Mouse (Mus musculus) hindbrain, embryonic 13.5 days (tissue): ENCODE data around the gene Stard10. TPM values are rescaled to one million over a fixed set of nuclear protein-coding genes. Genes with fewer than 3 reads are reported as not detected.
A peak's percentile ranks its signal among the peaks of the same experiment; 100 is the strongest.

Source experiments
- ATAC-seq: fragments of 200-750 bp; cut with Nextera tagmentation; 2 replicates; pipeline ENCODE4 v1.8.0; 2017; ENCODE audit warnings: moderate TSS enrichment; ENCODE audit not compliant: low FRiP score
- H3K27ac ChIP-seq: fragments of 300-500 bp; sonication (generic); 2 replicates; pipeline ENCODE4 v1.5.1; 2015; ENCODE audit warnings: inconsistent platforms, mild to moderate bottlenecking, moderate library complexity
- H3K27me3 ChIP-seq: fragments of 300-500 bp; sonication (generic); 2 replicates; pipeline ENCODE4 v1.6.1; 2015; ENCODE audit warnings: mild to moderate bottlenecking, inconsistent platforms
- H3K36me3 ChIP-seq: fragments of 300-500 bp; sonication (generic); 2 replicates; pipeline ENCODE4 v1.6.1; 2015; ENCODE audit warnings: mild to moderate bottlenecking, inconsistent platforms
- H3K4me1 ChIP-seq: fragments of 300-500 bp; sonication (generic); replicated peaks from 2 replicates; pipeline ENCODE4 v1.6.1; 2015; ENCODE audit warnings: inconsistent platforms
- H3K4me2 ChIP-seq: fragments of 300-500 bp; sonication (generic); 2 replicates; pipeline ENCODE4 v1.6.1; 2015; ENCODE audit warnings: inconsistent platforms, mild to moderate bottlenecking, moderate library complexity
- H3K4me3 ChIP-seq: fragments of 300-500 bp; sonication (generic); 2 replicates; pipeline ENCODE4 v1.5.1; 2015; ENCODE audit warnings: mild to moderate bottlenecking, inconsistent platforms
- H3K9ac ChIP-seq: fragments of 300-500 bp; sonication (generic); 2 replicates; pipeline ENCODE4 v1.6.1; 2015; ENCODE audit warnings: mild to moderate bottlenecking, inconsistent platforms
- H3K9me3 ChIP-seq: fragments of 300-500 bp; sonication (generic); 2 replicates; pipeline ENCODE4 v1.6.1; 2016; ENCODE audit warnings: inconsistent platforms
- WGBS: fragments of 180-500 bp; shearing (Covaris S2); methylation state at CpG from one replicate; pipeline ENCODE4 v1.1.7; 2015; 5-methylcytosine and 5-hydroxymethylcytosine counted together
- polyA plus RNA-seq: library from polyadenylated mRNA; unstranded; fragments of >200 nt; fragmentation: Nextera tagmentation; extraction: Ambion mirVana; gene quantifications from 2 replicates; pipeline ENCODE4 v1.2.1, GENCODE M21; 2015

Stard10 gene
- polyA plus RNA-seq, 1 experiment from 2014 or later = 10.0 TPM

GRCm38 (mm10) chr7:101381512-101381911, 64.6 kb downstream of the Stard10 start:
- Histone ChIP-seq H3K4me2 (no peak overlapping the region), H3K27me3 (no peaks in the 10 kb centered on the region), H3K36me3 (no peaks in the 10 kb centered on the region), H3K27ac (no peak overlapping the region), H3K4me3 (no peak overlapping the region), H3K9ac (no peak overlapping the region), H3K9me3 (no peaks in the 10 kb centered on the region), H3K4me1 (peaks cover 31% of the 10 kb centered on the region)
- 86% methylated on average over 6 of the region's 6 CpGs for WGBS
- ATAC-seq = no peak

GRCm38 (mm10) chr7:101382378-101382777, 65.5 kb downstream of the Stard10 start:
- ATAC-seq = no peak
- Histone ChIP-seq H3K4me1 (peaks cover 25% of the 10 kb centered on the region), H3K27me3 (no peaks in the 10 kb centered on the region), H3K9me3 (no peaks in the 10 kb centered on the region), H3K27ac (no peak overlapping the region), H3K9ac (no peak overlapping the region), H3K36me3 (no peaks in the 10 kb centered on the region), H3K4me3 (no peak overlapping the region), H3K4me2 (no peak overlapping the region)
- 66% methylated on average over 8 of the region's 8 CpGs for WGBS

DNA sequence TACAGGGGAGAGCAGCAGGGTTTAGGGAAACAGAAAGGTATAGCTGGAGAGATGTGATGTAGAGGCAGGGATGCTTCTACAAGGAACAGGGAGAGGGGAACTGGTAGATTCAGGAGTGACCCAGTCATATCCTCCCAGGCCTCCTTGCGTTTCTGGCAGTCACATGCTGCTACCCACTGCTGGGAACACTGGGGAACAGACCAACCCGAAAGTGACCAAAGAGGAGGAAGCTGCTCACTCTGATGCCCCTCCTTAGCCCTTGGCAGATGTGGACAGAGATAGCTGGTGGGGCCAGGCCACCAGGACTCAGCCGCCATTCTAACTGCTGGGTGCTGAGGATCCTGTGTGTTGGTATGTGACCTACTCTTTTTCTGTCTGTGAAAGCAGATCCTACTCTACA, 66.9 kb downstream of the Stard10 start:
- Histone ChIP-seq H3K27me3 (no peaks in the 10 kb centered on the region), H3K9ac (no peak overlapping the region), H3K27ac (no peak overlapping the region), H3K4me2 (no peak overlapping the region), H3K36me3 (no peaks in the 10 kb centered on the region), H3K4me1 (0 out of 2 replicates have a peak, but pooled peaks cover 15% of the 10 kb centered on the region), H3K4me3 (no peak overlapping the region), H3K9me3 (no peaks in the 10 kb centered on the region)
- ATAC-seq = no peak
- 81% methylated on average over 3 of the region's 3 CpGs for WGBS

DNA sequence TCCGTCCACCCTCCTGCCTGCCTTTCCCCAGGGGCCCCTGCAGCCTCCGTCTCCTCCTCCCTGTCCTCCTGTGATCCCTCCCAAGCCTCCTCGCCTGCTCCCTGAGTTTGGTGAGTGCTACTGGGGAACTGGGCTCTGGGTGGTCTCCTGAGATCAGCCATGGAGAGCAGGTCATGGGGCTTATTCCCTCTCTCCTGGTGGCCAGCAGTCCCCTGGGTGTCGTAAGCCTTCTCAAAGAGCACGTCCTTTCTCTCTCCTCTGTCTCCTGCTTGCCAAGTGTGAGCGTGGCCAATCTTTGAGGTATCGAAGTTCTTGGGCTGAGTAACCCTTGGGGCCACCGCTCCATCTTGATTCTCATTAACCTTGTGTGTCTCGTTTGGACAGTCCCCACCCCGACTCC, 68.0 kb downstream of the Stard10 start:
- no peak for ATAC-seq
- H3K4me3 ChIP-seq = no peak overlapping the region
- H3K4me1 ChIP-seq = 0 out of 2 replicates have a peak, but pooled peaks cover 15% of the 10 kb centered on the region
- no peaks in the 10 kb centered on the region for H3K9me3 ChIP-seq
- 67% methylated on average over 10 of the region's 10 CpGs for WGBS
- H3K27ac ChIP-seq = no peak overlapping the region
- H3K36me3 ChIP-seq = no peaks in the 10 kb centered on the region
- H3K27me3 ChIP-seq = no peaks in the 10 kb centered on the region
- H3K4me2 ChIP-seq = no peak overlapping the region
- no peak overlapping the region for H3K9ac ChIP-seq

DNA sequence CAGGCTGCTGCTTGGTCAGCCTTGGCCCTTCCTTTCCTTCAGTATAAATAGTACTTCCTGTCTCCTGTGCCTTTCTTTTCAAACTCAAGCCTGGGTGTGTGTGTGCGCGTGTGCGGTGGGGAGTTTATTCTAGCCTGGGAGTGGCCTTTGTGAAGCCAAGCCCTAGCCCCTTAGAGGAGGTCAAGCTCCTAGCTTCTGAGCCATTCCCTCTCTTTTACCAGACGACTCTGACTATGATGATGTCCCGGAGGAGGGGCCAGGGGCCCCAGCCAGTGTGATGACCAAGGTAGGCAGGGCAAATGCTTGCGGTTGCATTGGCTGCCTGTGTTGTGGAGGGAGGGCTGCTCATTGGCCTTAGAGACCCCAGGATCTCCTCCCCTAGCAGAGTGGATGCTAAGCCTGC, 68.4 kb downstream of the Stard10 start:
- Histone ChIP-seq H3K9ac (no peak overlapping the region), H3K9me3 (no peaks in the 10 kb centered on the region), H3K4me1 (0 out of 2 replicates have a peak, but pooled peaks cover 15% of the 10 kb centered on the region), H3K27ac (no peak overlapping the region), H3K4me2 (no peak overlapping the region), H3K4me3 (no peak overlapping the region), H3K27me3 (no peaks in the 10 kb centered on the region), H3K36me3 (no peaks in the 10 kb centered on the region)
- no peak for ATAC-seq
- 47% methylated on average over 6 of the region's 6 CpGs for WGBS

GRCm38 (mm10) chr7:101385866-101386452, 69.1 kb downstream of the Stard10 start:
- 0 out of 2 replicates have a peak, but pooled peaks have one; percentile 25 for ATAC-seq
- no peak overlapping the region for H3K9ac ChIP-seq
- H3K4me1 ChIP-seq = 0 out of 2 replicates have a peak, but pooled peaks cover 19% of the 10 kb centered on the region
- H3K4me2 ChIP-seq = no peak overlapping the region
- H3K27me3 ChIP-seq = no peaks in the 10 kb centered on the region
- H3K27ac ChIP-seq = no peak overlapping the region
- H3K36me3 ChIP-seq = no peaks in the 10 kb centered on the region
- no peaks in the 10 kb centered on the region for H3K9me3 ChIP-seq
- H3K4me3 ChIP-seq = no peak overlapping the region
- WGBS = 61% methylated on average over 10 of the region's 10 CpGs

GRCm38 (mm10) chr7:101389256-101389655, 72.4 kb downstream of the Stard10 start:
- no peak overlapping the region for H3K9ac ChIP-seq
- WGBS = 95% methylated on average over 6 of the region's 6 CpGs
- no peaks in the 10 kb centered on the region for H3K27me3 ChIP-seq
- no peak overlapping the region for H3K27ac ChIP-seq
- no peak overlapping the region for H3K4me3 ChIP-seq
- no peak for ATAC-seq
- no peaks in the 10 kb centered on the region for H3K36me3 ChIP-seq
- H3K4me1 ChIP-seq = peaks cover 31% of the 10 kb centered on the region
- no peaks in the 10 kb centered on the region for H3K9me3 ChIP-seq
- no peak overlapping the region for H3K4me2 ChIP-seq

- H3K27ac ChIP-seq = no peak overlapping the region
- H3K36me3 ChIP-seq = no peaks in the 10 kb centered on the region
- H3K4me1 ChIP-seq = peaks cover 27% of the 10 kb centered on the region
- H3K9me3 ChIP-seq = no peaks in the 10 kb centered on the region
- H3K9ac ChIP-seq = no peak overlapping the region
- H3K27me3 ChIP-seq = no peaks in the 10 kb centered on the region
- H3K4me3 ChIP-seq = no peak overlapping the region
- 81% methylated on average over 4 of the region's 4 CpGs for WGBS
- H3K4me2 ChIP-seq = no peak overlapping the region
- ATAC-seq = no peak
Observed at GRCm38 (mm10) chr7:101391909-101392479, 75.1 kb downstream of the Stard10 start.

DNA sequence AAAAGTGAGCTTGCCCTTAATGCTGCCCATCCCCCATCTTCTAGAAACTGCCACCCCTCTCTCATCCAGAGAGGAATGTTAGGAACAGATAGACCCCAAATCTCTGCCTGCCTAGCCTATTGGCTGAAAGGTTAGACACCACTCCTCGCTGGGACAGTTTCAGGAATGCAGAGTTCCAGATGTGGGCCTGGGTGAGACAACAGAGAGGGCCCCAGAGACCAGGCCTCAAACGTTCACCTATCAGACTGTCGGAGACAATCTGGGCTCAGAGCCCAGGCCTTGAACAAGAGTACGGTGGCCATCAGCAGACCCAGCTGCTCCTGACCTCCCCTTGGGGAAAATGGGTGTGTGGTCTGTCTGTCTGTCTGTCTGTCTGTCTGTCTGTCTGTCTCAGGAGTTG, 76.1 kb downstream of the Stard10 start:
- Histone ChIP-seq H3K4me3 (no peak overlapping the region), H3K27me3 (no peaks in the 10 kb centered on the region), H3K9ac (no peak overlapping the region), H3K4me2 (no peak overlapping the region), H3K36me3 (no peaks in the 10 kb centered on the region), H3K9me3 (no peaks in the 10 kb centered on the region), H3K27ac (peak overlapping the region; percentile 45; the same call in 1 of the 2 replicates), H3K4me1 (peaks cover 27% of the 10 kb centered on the region)
- ATAC-seq = no peak
- WGBS = 60% methylated on average over 4 of the region's 4 CpGs

DNA sequence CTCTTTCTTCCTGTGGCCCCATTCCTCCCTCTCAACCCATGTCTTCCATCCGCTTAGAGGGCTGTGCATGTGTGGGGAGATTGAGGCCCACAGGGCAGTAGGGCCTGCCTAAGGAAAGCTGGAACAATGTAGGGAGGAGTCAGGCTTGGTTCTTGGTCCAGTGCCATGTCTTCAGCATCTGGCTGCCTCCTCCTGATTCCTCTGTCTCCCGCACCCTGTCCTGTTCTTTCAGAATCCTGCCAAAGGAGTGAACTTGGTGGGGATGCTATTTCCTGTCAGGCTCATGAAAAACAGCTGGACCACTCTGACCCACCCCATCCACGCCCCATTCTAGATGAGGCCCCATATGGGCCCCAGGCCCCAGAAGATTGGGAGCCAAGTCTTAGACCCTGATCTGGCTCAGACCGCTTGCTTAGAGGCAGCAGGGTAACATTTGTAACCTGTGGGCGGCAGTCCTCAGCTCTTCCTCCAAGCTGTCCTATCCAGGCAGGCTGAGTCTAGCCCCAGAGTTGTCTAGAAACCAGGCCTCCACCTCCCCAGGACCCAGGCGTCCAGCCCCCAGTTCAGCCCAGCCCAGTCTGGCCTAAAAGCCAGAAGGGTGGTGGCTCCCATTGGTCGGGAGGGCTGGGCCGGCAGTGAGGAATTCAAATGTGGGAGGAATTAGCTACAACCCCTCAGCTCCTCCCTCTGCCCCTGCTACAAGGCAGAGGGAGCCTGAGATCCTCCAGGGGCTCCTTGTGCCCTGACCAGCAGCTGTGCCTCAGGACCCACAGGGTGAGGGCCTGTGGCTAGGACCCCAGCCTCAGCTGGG, 77.0 kb downstream of the Stard10 start:
- Histone ChIP-seq H3K27ac (0 out of 2 replicates have a peak overlapping the region, but pooled peaks have one; percentile 45), H3K4me2 (no peak overlapping the region)
- WGBS = 46% methylated on average over 8 of the region's 8 CpGs

DNA sequence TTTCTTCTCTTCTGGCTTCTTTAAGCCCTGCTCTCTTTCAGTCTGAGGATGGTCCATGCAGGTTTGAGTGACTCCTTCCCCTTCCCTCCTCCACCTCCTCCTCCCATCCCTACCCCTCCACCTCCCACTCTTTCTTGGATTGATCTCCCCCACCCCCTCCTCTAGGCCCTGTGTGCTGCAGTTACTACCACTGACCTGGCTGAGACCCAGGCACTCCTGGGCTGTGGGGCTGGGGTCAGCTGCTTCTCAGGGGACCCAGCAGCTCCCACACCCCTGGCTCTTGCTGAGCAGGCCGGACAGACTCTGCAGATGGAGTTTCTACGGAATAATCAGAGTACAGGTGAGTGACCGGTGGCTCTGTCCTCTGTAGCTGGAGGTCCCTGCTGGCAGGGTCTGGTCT, 77.7 kb downstream of the Stard10 start:
- ATAC-seq = no peak
- H3K4me1 ChIP-seq = peaks cover 27% of the 10 kb centered on the region
- no peak overlapping the region for H3K9ac ChIP-seq
- no peaks in the 10 kb centered on the region for H3K27me3 ChIP-seq
- H3K4me3 ChIP-seq = no peak overlapping the region
- 0 out of 2 replicates have a peak overlapping the region, but pooled peaks have one; percentile 2 for H3K4me2 ChIP-seq
- peak overlapping the region; percentile 52; the same call in 1 of the 2 replicates for H3K27ac ChIP-seq
- WGBS = 64% methylated on average over 3 of the region's 3 CpGs
- no peaks in the 10 kb centered on the region for H3K9me3 ChIP-seq
- H3K36me3 ChIP-seq = no peaks in the 10 kb centered on the region

More for the DNA sequence above, 77.0 kb downstream of the Stard10 start:
- no peak overlapping the region for H3K9ac ChIP-seq
- H3K4me1 ChIP-seq = peaks cover 27% of the 10 kb centered on the region
- peak; percentile 39 for ATAC-seq
- H3K9me3 ChIP-seq = no peaks in the 10 kb centered on the region
- no peaks in the 10 kb centered on the region for H3K27me3 ChIP-seq
- no peak overlapping the region for H3K4me3 ChIP-seq
- no peaks in the 10 kb centered on the region for H3K36me3 ChIP-seq

GRCm38 (mm10) chr7:101395471-101395870, 78.6 kb downstream of the Stard10 start:
- Histone ChIP-seq H3K4me1 (peaks cover 26% of the 10 kb centered on the region), H3K27me3 (no peaks in the 10 kb centered on the region), H3K36me3 (no peaks in the 10 kb centered on the region), H3K9ac (no peak overlapping the region), H3K4me2 (0 out of 2 replicates have a peak overlapping the region, but pooled peaks have one; percentile 6), H3K27ac (no peak overlapping the region), H3K4me3 (no peak overlapping the region), H3K9me3 (no peaks in the 10 kb centered on the region)
- 73% methylated on average over 2 of the region's 2 CpGs for WGBS
- ATAC-seq = no peak
